Mouse (Mus musculus) v-Abl transformed pro-B cells (cell line): Measurements from ENCODE around the gene Adap1.

Source experiments
- in situ Hi-C, 2 experiments: fragments of 400-800 bp; cut with MboI; formaldehyde crosslinking; loops; one replicate each; pipeline ENCODE4 v1.15.1; 2025; ENCODE audit not compliant: unreplicated experiment in 2 of 2

The Adap1 gene

DNA sequence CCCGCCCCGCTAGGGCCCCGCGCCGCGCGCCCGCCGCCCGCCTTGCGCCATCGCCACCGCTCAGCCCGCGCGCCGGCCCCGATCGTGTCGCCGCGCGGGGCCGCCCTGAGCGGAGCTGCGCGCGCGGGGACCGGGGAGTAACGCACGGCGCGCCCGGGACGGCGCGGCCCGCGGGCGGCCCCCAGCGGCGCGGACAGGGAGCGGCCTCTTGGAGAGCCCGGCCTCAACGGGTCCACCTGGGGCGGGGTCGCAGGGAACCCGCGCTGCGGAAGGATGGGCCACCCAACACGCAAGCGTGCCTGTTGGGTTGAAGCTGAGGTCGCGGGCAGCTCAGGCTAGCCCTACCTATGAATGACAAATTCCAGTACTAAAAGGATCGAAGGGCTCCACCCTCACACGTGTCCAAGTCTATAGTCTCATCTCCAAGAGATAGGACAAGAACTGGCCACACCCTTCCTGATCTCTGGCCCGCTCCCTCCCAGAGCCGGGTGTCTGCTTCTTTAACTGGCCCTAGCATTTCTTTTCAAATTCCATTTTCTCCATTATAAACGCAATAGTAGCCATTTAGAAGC is at the start of gene Adap1:
Gene Adap1, minus strand, starts transcription at position 228 of the 572 bp plus-strand sequence.
- in situ Hi-C loops: loop anchor here in 1 of 2 experiments (5.0 kb wide), 1 partner anchor 43 kb away; no protein-coding TSS in a partner anchor

DNA sequence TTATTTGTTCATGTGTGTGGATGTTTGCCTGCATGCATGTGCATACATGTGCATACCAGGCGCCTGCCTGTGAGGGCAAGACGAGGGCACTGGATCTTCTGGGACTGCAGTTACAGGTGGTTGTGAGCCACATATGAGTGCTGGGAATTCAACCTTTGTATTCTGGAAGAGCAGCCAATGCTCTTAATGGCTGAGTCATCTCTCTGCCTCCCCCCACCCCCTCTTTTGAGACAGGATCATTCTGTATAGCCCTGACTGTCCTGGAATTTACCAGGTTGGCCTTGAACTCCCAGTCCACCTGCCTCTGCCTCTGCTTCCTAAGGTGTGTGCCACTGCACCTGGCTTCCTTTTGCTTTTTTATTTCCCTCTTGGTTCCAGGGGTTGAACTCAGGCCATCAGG is 49.4 kb upstream of the Adap1 start:
- in situ Hi-C loops: no loop called here

DNA sequence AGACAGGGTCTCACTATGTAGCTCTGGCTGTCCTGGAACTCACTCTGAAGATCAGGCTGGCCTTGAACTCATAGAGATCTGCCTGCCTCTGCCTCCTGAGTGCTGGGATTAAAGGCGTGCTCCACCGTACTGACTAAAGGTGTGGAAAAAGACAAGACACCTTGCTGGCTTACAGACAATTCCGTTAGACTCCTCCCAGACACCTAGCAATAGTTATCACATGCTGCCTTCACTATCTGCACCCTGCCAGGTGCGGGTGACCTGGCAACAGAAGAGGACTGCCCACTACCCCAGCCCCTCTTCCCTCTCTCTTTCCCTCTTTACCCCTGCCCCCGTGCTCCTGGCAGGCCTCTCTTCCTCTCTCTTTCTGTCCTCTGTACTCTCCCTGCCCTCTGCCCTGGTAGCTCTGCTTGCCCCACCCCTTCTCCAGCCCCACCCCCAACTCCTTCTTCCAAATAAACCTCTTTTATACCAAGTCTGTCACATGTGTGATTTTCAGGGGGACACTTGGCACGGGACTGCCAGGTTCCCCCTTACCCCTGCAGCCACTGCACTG is 48.5 kb upstream of the Adap1 start:
- in situ Hi-C loops: no loop called here

DNA sequence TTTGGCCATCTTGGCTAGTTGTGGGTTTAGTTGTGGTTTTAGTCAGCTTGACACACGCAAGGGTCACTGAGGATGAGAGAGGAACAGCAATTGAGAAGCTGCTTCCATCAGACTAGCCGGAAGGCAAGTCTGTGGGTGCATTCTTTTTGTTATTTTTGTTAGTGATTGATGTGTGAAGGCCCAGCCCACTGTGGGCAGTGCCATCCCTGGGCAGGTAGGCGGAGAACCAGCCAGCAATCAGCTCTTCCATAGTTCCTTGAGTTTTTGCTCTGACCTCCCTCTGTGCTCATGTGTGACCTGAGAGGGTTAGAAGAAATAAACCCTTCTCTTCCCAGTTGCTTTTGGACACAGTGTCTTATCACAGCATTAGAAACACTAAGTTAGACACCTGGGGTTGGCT is 47.7 kb upstream of the Adap1 start:
- in situ Hi-C loops: no loop called here

DNA sequence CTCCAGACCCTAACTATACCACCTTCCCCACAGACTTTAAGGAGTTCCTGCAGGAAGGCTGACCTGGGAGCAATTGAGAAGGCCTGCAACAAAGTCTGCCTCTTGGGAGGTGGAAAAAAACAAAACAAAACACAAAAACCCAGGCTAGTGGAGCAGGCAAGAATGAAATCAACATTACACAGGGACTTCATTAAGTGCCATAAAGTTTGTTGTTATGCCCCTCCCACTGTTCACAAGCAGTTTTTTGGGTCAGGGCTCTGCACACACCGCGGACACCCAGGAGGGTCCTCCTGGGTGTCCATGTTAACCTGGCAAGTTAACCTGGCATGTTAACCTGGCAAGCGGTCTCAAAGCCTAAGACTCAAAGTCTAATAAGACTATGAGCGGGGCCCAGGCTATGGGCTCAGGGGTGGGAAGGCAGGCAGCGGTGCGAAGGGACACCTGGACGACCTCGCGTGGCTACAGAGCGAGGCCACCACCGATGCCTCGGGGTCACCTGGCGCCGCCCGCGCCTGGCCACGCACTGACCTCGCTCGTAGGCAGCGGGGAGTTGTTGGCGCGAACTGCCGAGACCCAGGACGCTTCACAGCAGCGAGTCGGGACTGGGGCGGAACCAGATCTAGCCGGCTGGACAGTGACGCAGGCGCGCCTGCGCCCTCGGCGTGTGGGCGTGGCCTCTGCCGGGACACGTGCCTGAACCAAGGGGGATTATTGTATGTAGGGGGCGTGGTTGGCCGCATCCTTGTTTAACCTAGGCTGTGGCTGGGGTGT is 46.4 kb upstream of the Adap1 start:
- in situ Hi-C loops: no loop called here

DNA sequence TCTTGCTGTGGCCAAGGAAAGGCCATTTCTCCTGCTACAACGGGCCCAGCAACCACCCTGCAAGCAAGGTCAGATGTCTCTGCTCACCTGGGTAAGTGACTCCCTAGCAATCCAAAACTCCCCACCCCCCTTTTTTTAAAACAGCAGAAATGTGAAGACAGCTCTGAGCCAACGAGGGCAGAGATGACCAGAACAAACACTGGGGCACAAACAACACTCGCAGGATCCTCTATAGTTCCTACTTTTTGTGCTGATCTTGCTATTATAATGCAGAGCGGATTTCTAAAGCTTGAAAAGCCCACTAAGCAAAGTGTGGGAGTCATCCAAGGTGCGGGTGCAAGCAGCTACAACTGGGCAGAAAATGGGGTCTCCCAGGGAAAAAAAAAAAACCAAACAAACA is 45.7 kb upstream of the Adap1 start:
- in situ Hi-C loops: no loop called here

DNA sequence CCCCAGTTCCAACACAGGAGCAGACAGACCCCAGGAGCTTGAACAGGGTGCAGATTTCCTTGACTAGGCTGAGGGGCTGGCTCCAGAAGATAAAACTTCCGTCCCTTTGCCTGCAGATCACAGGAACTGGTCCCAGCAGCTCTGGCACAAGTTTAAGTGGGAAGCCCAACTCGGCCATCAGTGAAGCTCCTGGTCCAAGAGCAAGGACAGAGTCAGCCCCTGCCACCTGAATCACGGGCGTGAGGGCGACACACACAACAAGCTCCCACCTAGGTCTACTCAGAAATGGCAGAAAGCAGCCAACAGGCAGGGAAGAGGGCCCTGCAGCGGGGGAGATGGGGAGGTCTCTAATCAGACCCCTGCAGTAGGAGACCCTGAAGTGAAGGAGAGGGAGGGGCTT is 44.9 kb upstream of the Adap1 start:
- in situ Hi-C loops: no loop called here

DNA sequence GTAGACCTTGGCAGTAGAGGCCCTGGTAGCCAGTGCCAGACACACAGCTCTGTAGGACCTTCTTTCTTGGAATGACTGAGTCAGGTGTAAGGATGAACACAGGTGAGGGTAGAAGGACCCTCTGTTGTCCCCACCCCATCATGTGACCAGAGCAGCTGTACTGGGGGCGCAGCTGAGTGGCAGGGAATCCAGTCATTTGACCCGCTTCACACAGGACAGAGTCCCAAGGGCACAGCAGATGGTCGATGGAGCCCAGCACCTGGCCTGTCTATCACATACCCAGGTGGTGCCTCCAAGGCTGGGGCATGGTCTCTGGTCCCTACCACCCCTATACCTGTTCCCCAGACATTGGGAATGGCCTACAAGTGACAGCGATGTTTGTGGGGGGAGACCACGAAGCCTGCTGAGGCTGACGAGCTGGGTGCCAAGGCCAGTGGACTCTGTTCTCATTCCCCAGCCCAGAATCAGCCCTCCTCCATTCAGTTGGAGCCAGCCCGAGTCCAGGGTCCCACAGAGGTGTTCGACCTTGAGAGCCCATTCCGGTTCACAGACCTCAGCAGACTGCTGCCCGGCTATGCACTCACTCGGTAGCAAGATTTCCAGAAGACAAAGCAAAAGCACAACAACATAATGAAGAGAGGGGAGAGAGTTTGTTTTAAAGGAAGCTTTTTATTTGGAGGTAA is 43.4 kb upstream of the Adap1 start:
- in situ Hi-C loops: loop anchor here (5.0 to 10.0 kb wide), 3 partner anchors 96 to 376 kb away; partner anchors contain the start of gene 3110082I17Rik (in 1 of the 2)

DNA sequence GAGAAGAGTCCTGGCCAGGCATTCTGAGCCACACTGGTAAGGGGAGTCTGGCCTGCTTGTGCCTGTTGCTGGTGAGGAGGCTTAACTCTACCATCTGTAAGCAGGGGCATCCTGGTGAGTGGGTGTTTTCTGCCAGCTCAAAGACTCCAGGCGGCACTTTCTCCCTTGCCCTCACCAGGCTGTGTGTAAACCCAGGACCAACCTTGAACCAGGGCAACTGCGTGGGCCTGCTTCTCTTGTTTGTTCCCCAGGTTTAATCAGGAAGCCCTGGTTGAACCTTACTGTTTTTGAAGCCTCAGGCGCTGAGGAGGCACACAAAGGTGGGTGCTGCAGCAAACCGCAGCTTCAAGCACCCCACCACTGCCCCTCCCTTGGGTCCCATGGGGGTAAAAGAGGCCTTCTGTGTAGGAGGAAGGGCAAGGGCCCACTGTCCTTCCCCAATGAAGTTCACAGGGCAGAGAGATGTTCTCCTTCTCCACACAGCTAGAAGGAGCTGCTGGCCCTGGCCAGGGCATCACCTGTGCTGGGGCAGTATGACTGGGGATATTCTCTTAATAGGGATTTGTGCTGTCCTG is 42.5 kb upstream of the Adap1 start:
- in situ Hi-C loops: loop anchor here (5.0 to 10.0 kb wide), 3 partner anchors 97 to 377 kb away; partner anchors contain the start of gene 3110082I17Rik (in 1 of the 2)

DNA sequence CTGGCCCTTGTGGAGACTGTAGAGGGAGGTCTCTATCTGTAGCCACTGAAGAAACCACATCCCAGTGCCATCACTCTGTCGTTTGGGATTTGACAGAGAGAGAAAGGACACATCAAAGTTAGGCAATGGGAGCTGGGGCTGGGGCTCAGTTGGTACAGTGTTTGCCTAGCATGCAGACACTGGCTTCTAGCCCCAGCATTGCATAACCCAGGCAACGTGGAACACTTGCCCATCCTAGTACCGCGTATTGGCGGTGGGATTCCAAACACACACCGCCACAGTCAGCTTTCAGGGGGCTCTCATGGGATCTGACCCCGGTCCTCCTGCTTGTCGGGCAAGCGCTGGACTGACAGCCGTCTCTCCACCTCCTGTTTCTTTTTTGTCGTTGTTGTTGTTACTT is 41.1 kb upstream of the Adap1 start:
- in situ Hi-C loops: loop anchor here (5.0 to 10.0 kb wide), 3 partner anchors 98 to 378 kb away; partner anchors contain the start of gene 3110082I17Rik (in 1 of the 2)

DNA sequence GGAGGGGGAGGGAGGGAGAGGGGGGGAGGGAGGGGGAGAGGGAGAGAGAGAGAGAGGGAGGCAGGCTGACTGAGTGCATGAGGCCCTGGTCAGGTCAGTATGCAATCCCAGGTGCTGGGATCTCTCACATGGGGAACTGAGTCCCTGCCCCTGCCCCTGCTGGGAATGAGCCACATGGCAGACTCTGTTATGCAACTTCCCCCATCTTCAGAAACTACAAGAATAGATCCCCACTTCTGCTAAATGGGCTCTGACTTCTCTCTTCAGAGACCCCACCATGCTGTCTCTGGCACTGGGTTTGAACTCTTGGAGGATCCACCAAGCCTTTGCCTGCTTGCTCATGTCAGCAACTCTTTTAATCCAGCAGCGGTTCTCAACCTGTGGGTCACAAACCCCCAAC is 40.4 kb upstream of the Adap1 start:
- in situ Hi-C loops: loop anchor here (5.0 to 10.0 kb wide), 3 partner anchors 99 to 379 kb away; partner anchors contain the start of gene 3110082I17Rik (in 1 of the 2)

DNA sequence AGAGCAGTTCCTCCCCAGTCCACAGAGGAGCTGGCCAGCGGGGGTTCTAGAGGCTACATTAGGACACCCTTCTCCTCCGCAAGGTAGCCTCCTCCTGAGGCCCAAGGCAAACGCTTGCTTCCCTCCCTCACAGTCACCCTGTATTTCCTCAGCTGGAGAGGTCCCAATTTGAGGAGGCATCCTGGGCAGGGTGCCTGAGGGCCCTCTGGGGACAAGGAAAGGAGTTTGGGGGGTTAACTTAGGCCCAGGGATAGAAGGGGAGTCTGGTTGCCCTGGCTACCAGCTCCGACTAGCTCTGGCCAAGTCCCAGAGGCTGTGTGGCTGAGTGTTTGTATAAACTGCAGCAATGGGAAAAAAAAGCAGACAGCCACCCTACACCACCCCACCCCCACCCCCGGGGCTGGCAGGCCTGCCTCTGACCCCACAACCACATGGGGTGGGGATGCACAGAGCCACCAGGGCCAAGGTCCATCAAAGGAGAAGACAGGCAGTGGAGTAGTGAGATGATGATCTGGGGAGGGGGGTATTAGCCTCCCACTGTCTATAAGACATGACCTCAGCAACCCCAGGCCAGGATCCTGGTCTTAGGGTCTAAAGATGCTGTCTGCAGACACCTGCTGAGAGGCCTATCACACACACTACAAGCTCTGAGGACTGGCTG is 39.6 kb upstream of the Adap1 start:
- in situ Hi-C loops: loop anchor here (5.0 to 10.0 kb wide), 6 partner anchors 37 to 380 kb away; partner anchors contain the start of gene 3110082I17Rik (in 1 of the 2)

DNA sequence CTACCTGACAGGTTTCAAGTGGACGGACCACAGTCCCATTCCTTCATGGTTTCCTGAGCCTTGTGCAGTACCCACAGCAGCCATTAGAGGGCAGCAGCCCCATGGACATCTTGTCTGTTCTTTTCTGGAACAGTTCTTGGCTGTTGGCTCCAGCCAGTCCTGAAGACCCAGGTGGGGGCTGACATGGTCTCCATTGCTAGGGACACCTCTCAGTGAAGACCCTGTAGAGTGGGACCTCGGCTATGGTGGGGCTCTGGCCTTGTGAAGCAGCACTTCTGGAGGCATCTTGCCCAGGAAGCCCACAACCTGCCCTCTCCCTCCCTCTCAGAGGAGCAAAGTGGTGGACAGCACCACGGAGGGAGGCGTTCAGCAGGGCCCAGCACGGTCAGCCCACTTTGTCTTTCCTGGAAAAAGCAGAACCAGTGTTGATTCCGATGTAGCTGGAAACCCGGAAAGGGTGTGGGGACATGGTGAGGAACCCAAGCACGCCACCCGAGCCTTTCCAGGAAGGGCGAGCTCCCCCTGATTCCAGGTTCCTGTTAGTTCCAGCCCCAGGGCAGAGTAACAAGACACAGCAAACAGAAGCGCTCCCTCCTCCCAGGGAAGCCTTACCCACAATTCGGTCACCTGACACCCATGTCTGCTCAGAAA is 39.0 kb upstream of the Adap1 start:
- in situ Hi-C loops: loop anchor here (5.0 to 10.0 kb wide), 6 partner anchors 38 to 380 kb away; partner anchors contain the start of gene 3110082I17Rik (in 1 of the 2)

DNA sequence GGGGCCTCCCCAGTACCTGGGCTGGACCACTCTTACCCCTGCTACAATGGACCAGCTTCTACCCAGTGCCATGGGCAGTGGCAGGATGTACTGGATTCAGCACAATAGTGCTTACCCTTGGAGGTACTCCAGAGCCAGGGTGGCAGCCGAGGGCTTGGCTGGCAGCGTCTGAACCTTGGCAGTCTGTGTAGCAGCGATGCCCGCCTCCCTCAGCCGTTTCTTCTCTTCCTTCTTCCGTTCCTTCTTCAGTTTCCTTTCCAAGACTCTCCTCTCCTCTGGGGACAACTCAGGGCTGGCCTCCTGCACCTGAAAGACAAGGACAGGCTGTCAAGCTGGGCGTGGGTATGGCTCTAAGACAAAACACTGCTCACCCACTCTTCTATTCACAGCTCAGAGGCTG is 38.4 kb upstream of the Adap1 start:
- in situ Hi-C loops: loop anchor here (5.0 to 10.0 kb wide), 6 partner anchors 38 to 381 kb away; partner anchors contain the start of gene 3110082I17Rik (in 1 of the 2)

DNA sequence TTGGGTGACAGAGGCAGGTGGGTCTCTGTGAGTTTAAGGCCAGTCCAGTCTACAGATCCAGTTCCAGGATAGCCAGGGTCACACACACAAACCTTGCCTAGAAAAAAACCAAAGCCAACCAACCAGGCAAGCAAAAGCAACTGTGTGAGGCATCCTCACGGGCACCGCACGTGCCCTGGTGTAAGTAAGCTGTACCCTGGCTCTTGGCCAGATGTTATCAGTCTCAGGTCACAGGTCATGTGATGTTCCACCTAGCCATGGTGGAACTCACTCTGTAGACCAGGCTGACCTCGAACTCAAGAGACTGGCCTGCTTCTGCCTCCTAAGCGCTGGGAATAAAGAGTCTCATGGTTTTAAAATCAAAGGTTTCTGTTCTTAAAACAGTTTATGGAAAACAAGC is 33.8 kb upstream of the Adap1 start:
- in situ Hi-C loops: loop anchor here (5.0 to 10.0 kb wide), 2 partner anchors 284 to 512 kb away; no protein-coding TSS in a partner anchor

DNA sequence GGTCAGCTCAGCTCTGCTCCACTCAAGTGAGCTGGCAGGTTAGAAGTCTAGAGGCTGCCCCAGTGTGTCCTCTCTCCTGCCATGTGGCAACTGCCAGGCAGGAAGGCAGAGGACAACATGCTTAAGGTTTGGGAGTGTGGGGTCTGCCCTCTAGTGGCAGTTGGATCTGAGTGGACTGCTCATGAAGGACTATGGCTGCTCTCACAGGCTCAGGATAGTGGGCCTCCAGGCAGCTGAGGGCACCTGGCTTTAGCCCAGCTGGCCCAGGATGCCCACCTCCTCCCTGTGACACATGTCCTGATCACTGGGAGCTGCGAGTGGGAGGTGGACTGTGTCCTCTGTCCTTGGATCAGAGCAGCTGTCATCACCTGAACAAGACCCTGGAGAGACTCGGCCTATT is 33.2 kb upstream of the Adap1 start:
- in situ Hi-C loops: loop anchor here (5.0 to 10.0 kb wide), 2 partner anchors 284 to 511 kb away; no protein-coding TSS in a partner anchor

DNA sequence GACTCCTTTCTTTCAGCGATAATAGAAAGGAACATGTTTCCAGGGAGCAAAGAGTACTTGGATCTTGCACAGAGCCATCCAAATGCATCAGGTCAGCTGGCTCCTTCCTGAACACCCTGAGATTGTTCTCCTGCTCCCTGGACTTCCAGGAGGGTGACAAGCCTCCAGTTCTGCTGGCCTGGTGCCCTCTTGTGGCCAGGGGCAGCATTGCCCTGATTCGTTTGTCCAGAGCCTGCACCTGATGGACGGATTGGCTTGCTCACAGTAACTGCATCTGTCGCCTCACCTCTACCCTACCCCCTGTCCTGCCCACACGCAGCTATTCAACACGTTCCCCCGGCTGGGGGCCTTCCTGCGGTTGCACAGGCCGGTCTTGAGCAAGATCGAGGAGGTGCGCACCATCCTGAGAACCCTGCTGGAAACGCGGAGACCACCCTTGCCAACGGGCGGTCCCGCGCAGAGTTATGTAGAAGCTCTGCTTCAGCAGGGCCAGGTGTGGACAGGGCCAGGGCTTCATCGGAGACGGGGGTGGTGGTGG is 29.9 kb upstream of the Adap1 start:
- in situ Hi-C loops: loop anchor here (5.0 to 10.0 kb wide), 2 partner anchors 281 to 508 kb away; no protein-coding TSS in a partner anchor

DNA sequence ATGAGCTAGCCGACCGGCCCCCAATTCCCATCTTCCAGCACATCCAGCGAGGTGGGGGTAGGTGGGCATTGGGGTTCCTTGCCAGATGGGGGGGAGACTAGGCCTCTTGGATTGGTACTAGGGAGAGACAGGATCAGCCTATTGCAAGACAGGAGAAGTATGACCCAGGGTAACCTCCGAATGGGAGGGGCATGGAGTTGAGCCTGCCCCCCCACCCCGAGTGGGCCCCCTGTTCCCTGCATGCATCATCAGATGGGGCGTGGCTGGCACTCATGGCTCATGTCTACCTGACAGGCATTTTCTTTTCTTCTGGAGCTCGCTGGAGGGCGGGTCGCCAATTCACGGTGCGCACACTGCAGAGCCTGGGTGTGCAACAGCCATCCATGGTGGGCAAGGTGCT is 28.5 kb upstream of the Adap1 start:
- in situ Hi-C loops: loop anchor here in 1 of 2 experiments (10.0 kb wide), 1 partner anchor 279 kb away; no protein-coding TSS in a partner anchor

DNA sequence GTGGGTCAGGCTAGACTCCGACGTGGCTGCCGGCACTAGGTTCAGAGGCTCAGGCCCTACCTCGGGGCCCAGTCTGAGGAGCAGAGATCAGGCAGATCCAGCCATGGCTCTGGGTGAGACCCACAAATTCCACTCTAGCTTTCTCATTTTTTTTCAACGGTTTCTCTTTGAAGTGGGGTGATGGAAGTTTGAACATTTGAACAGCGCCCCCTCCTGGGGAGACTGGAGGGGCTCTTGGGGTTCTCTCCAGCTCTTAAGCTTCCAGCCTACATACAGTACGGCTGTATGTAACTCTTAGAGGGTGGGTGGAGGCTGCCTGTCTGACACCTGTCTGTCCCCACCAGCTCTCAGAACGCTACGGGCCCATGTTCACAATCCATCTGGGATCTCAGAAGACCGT is 28.1 kb upstream of the Adap1 start:
- in situ Hi-C loops: loop anchor here in 1 of 2 experiments (10.0 kb wide), 1 partner anchor 279 kb away; no protein-coding TSS in a partner anchor
